Mouse (Mus musculus): ENCODE data around the gene Tapbp. TPM values are rescaled to one million over a fixed set of nuclear protein-coding genes. Genes with fewer than 3 reads are reported as not detected.

Gene Tapbp
- total RNA-seq, 2 experiments from 2014 or later, result 40.7 to 41.3 TPM

GRCm38 (mm10) chr17:33920282-33921097 is 4.8 kb downstream of the Tapbp start:
- DNase-seq, result peak; percentile 84

GRCm38 (mm10) chr17:33921361-33921760 is 5.7 kb downstream of the Tapbp start:
- no peak for DNase-seq

GRCm38 (mm10) chr17:33924577-33925283 is 9.0 kb downstream of the Tapbp start:
- peak; percentile 43 for DNase-seq

- no peak for DNase-seq
These were observed 9.9 kb downstream of the Tapbp start for GRCm38 (mm10) chr17:33925406-33926116.

GRCm38 (mm10) chr17:33926207-33926932 is 10.7 kb downstream of the Tapbp start:
- DNase-seq, result no peak

GRCm38 (mm10) chr17:33928251-33928947 is 12.7 kb downstream of the Tapbp start:
- no peak for DNase-seq

GRCm38 (mm10) chr17:33929371-33930279 is 13.9 kb downstream of the Tapbp start, which contains the start of gene Rgl2:
Rgl2 (plus strand) TSS chr17:33929543.
- peak; percentile 95 for DNase-seq

- no peak for DNase-seq
These were observed 14.8 kb downstream of the Tapbp start for GRCm38 (mm10) chr17:33930280-33931158.

- DNase-seq, result no peak
These were observed 15.6 kb downstream of the Tapbp start for GRCm38 (mm10) chr17:33931159-33931866.

- no peak for DNase-seq
These were observed 16.2 kb downstream of the Tapbp start for GRCm38 (mm10) chr17:33931947-33932346.

- no peak for DNase-seq
These were observed 16.7 kb downstream of the Tapbp start for GRCm38 (mm10) chr17:33932448-33932847.

GRCm38 (mm10) chr17:33932970-33933369 is 17.3 kb downstream of the Tapbp start:
- no peak for DNase-seq

- DNase-seq, result no peak
These were observed 19.8 kb downstream of the Tapbp start for GRCm38 (mm10) chr17:33935422-33936055.

GRCm38 (mm10) chr17:33936993-33937392 is 21.3 kb downstream of the Tapbp start:
- no peak for DNase-seq

GRCm38 (mm10) chr17:33938783-33939182 is 23.1 kb downstream of the Tapbp start:
- no peak for DNase-seq

- peak; percentile 92 for DNase-seq
These were observed 24.6 kb downstream of the Tapbp start, which contains the start of the genes Pfdn6 and Wdr46 for GRCm38 (mm10) chr17:33940206-33940805. Pfdn6 (minus strand) TSS chr17:33940343. Wdr46 (plus strand) TSS chr17:33940660.

GRCm38 (mm10) chr17:33940981-33941380 is 25.3 kb downstream of the Tapbp start:
- DNase-seq, result no peak

Measured in gastrocnemius, postnatal 10 days (tissue).